Mouse (Mus musculus) olfactory bulb, adult 2 months (tissue): ENCODE data around the gene Mob3b.

ENCODE experiments used
- CTCF ChIP-seq: fragments of 200-500 bp; IDR thresholded peaks from 2 replicates; pipeline ENCODE4 v1.5.1; 2012; ENCODE audit warnings: low read depth, mild to moderate bottlenecking, low read length, moderate library complexity; ENCODE audit not compliant: insufficient read depth
- POLR2A ChIP-seq: fragments of 200-500 bp; IDR thresholded peaks from 2 replicates; pipeline ENCODE4 v1.6.1; 2012; ENCODE audit warnings: mild to moderate bottlenecking, low read depth, low read length, moderate library complexity; ENCODE audit not compliant: insufficient read depth

- TF ChIP-seq POLR2A (no peak), CTCF (no peak)
Observed at GRCm38 (mm10) chr4:35169571-35170125, 12.4 kb upstream of the Mob3b start.
